Mouse (Mus musculus): ENCODE measurements around the gene Adh5. TPM values are rescaled to one million over a fixed set of nuclear protein-coding genes. Genes with fewer than 3 reads are reported as not detected.

Adh5 gene
- 20.3 and 35.2 TPM in 2 replicates for polyA plus RNA-seq (2012; rRNA removed; ENCODE audit: low replicate concordance)

GRCm38 (mm10) chr3:138442612-138443464 is at the start of gene Adh5:
Adh5 (plus strand) TSS chr3:138443093.

GRCm38 (mm10) chr3:138415121-138415690 is 27.7 kb upstream of the Adh5 start, which contains the start of gene Adh4:
Adh4 (plus strand) TSS chr3:138415466.

GRCm38 (mm10) chr3:138489327-138490033 is 46.6 kb downstream of the Adh5 start, which contains the start of gene Metap1:
Metap1 (minus strand) TSS chr3:138489515.

Other genes with a start within 250 kb of the Adh5 start
- gene 4930579F01Rik, start 249.3 kb upstream of the Adh5 start, polyA plus RNA-seq (2012; rRNA removed; ENCODE audit: low replicate concordance), result not detected in 2 replicates
- 0.84 and 1.3 TPM in 2 replicates for gene Adh7, start 225.3 kb upstream of the Adh5 start, polyA plus RNA-seq (2012; rRNA removed; ENCODE audit: low replicate concordance)
- 82.5 and 105 TPM in 2 replicates for gene Adh1, start 182.1 kb upstream of the Adh5 start, polyA plus RNA-seq (2012; rRNA removed; ENCODE audit: low replicate concordance)
- 0.16 TPM in 1 of 2 replicates, not detected in the other for gene Adh6a, start 129.8 kb upstream of the Adh5 start, polyA plus RNA-seq (2012; rRNA removed; ENCODE audit: low replicate concordance)
- gene Adh6b, start 101.3 kb upstream of the Adh5 start, polyA plus RNA-seq (2012; rRNA removed; ENCODE audit: low replicate concordance), result 0.19 TPM in 2 replicates
- gene Adh4, start 27.6 kb upstream of the Adh5 start, polyA plus RNA-seq (2012; rRNA removed; ENCODE audit: low replicate concordance), result 0.36 TPM in 1 of 2 replicates, not detected in the other
- gene Metap1, start 46.4 kb downstream of the Adh5 start, polyA plus RNA-seq (2012; rRNA removed; ENCODE audit: low replicate concordance), result 9.9 and 29.0 TPM in 2 replicates
- gene Eif4e, start 83.1 kb downstream of the Adh5 start, polyA plus RNA-seq (2012; rRNA removed; ENCODE audit: low replicate concordance), result 4.8 and 27.0 TPM in 2 replicates